Mouse (Mus musculus): ENCODE results near the gene Adcy6.

DNA sequence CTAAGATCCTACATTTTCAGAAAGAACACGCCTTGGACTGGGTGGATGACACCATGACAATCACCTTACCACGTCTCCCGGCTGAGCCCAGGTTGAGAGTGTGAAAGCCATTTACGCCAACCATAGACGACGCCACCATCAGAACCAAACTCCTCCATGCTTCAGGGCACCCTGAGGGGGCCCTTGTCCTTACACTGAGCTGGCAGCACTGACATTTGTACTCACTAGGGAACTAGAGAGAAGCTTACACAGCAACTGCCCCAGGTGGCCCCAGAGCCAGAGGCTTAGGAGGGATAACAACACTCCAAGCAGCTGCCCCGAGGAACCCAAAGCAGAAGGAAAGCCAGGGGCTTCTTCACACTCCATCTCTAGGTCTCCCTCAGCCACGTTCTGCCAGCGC lies 3.1 kb downstream of the Adcy6 start:
- TF ChIP-seq POLR2A (IDR thresholded peaks at IDR 0.05; ENCODE audit: borderline replicate concordance, extremely low read depth, insufficient read depth, insufficient read length, poor library complexity, severe bottlenecking) (no peak), CTCF (IDR thresholded peaks at IDR 0.05; ENCODE audit: borderline replicate concordance, extremely low read depth, insufficient read depth, insufficient read length) (no peak)
